Mouse (Mus musculus) intestine, embryonic 15.5 days (tissue): Measurements from ENCODE around the gene Stxbp3. TPM values are rescaled to one million over a fixed set of nuclear protein-coding genes. Genes with fewer than 3 reads are reported as not detected.
"Not testable (repeated sequence)": the region's sequence is repeated elsewhere in the genome, so short reads cannot be mapped to it uniquely, and the experiment has no call there.

Source experiments
- ATAC-seq: fragments of 200-750 bp; cut with Nextera tagmentation; 2 replicates; pipeline ENCODE4 v1.8.0; 2017; ENCODE audit warnings: moderate TSS enrichment, moderate library complexity
- H3K27ac ChIP-seq: fragments of 300-500 bp; sonication (generic); 2 replicates; pipeline ENCODE4 v1.5.1; 2015; ENCODE audit warnings: mild to moderate bottlenecking, inconsistent platforms
- H3K27me3 ChIP-seq: fragments of 300-500 bp; sonication (generic); replicated peaks from 2 replicates; pipeline ENCODE4 v1.6.1; 2015; ENCODE audit warnings: inconsistent platforms
- H3K36me3 ChIP-seq: fragments of 300-500 bp; sonication (generic); 2 replicates; pipeline ENCODE4 v1.6.1; 2015; ENCODE audit warnings: inconsistent platforms
- H3K4me1 ChIP-seq: fragments of 300-500 bp; sonication (generic); replicated peaks from 2 replicates; pipeline ENCODE4 v1.6.1; 2015; ENCODE audit warnings: inconsistent platforms
- H3K4me2 ChIP-seq: fragments of 300-500 bp; sonication (generic); replicated peaks from 2 replicates; pipeline ENCODE4 v1.6.1; 2015; ENCODE audit warnings: mild to moderate bottlenecking, inconsistent platforms
- H3K4me3 ChIP-seq: fragments of 300-500 bp; sonication (generic); replicated peaks from 2 replicates; pipeline ENCODE4 v1.5.1; 2015; ENCODE audit warnings: inconsistent platforms
- H3K9ac ChIP-seq: fragments of 300-500 bp; sonication (generic); 2 replicates; pipeline ENCODE4 v1.6.1; 2015; ENCODE audit warnings: inconsistent platforms
- H3K9me3 ChIP-seq: fragments of 300-500 bp; sonication (generic); 2 replicates; pipeline ENCODE4 v1.6.1; 2016; ENCODE audit warnings: inconsistent platforms
- WGBS: fragments of 180-500 bp; shearing (Covaris S2); methylation state at CpG from one replicate; pipeline ENCODE4 v1.1.7; 2015; 5-methylcytosine and 5-hydroxymethylcytosine counted together
- polyA plus RNA-seq: library from polyadenylated mRNA; unstranded; fragments of >200 nt; fragmentation: Nextera tagmentation; extraction: Ambion mirVana; gene quantifications from 2 replicates; pipeline ENCODE4 v1.2.1, GENCODE M21; 2015

Stxbp3 gene
- polyA plus RNA-seq, 1 experiment from 2014 or later: 46.0 TPM

DNA sequence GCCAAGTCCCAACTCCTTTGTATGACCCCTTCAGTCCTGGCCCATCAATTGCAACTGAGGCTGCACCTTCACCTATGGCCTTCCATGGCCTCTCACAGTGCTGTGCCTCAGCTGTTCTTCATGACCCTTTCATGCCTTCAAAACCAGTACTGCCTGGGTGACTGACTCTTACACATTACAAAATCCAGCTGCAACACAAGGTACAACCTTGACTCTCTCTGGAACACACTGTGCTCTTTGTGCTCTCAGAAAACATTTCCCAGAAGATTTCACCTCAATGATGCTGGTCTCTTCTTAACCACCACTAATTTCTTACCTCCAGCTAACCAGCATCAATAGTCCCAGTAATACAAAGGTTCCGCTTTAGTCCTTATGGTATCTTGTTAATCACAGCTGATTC is 6.6 kb downstream of the Stxbp3 start:
- not testable (repeated sequence) for H3K9me3 ChIP-seq, H3K4me3 ChIP-seq, H3K4me2 ChIP-seq, H3K27me3 ChIP-seq, H3K27ac ChIP-seq, ATAC-seq, H3K9ac ChIP-seq, H3K36me3 ChIP-seq
- WGBS: 91% methylated on average over 1 of the region's 1 CpGs
- peaks cover 14% of the 10 kb centered on the region; the same call in 1 of the 2 replicates for H3K4me1 ChIP-seq

- no peak overlapping the region for H3K9ac ChIP-seq
- 92% methylated on average over 6 of the region's 6 CpGs for WGBS
- no peak overlapping the region for H3K4me2 ChIP-seq
- 0 out of 2 replicates have a peak, but pooled peaks cover 2% of the 10 kb centered on the region for H3K36me3 ChIP-seq
- H3K4me3 ChIP-seq: no peak overlapping the region
- ATAC-seq: no peak
- no peaks in the 10 kb centered on the region for H3K27me3 ChIP-seq
- H3K4me1 ChIP-seq: 0 out of 2 replicates have a peak, but pooled peaks cover 2% of the 10 kb centered on the region
- no peaks in the 10 kb centered on the region for H3K9me3 ChIP-seq
- H3K27ac ChIP-seq: no peak overlapping the region
These were observed 8.6 kb downstream of the Stxbp3 start for GRCm38 (mm10) chr3:108831750-108832149.

- 77% methylated on average over 11 of the region's 11 CpGs for WGBS
- ATAC-seq: peak; percentile 93
- H3K9ac ChIP-seq: no peak overlapping the region
- no peak overlapping the region for H3K27ac ChIP-seq
- H3K27me3 ChIP-seq: no peaks in the 10 kb centered on the region
- H3K9me3 ChIP-seq: no peaks in the 10 kb centered on the region
- H3K4me1 ChIP-seq: 0 out of 2 replicates have a peak, but pooled peaks cover 2% of the 10 kb centered on the region
- no peak overlapping the region for H3K4me3 ChIP-seq
- H3K4me2 ChIP-seq: no peak overlapping the region
- 0 out of 2 replicates have a peak, but pooled peaks cover 4% of the 10 kb centered on the region for H3K36me3 ChIP-seq
These were observed 9.8 kb downstream of the Stxbp3 start for GRCm38 (mm10) chr3:108830493-108830892.

DNA sequence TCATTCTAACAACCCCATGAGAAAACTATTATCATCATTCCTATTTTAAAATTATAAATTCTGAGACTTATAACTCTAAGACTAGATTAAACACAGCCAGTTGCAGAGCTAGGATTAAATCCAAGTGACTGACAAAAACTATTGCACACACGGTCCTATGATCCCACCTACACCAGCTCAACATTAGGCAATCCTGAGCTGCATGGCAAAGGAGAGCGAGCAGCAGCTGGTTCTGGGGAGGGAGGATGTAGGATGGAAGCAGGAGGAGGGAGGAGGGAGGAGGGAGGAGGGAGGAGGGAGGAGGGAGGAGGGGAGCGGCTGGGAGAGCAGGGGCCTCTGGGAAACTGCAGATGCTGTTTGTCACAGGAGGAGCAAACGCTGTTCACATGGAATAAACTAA is 24.7 kb downstream of the Stxbp3 start:
- H3K27ac ChIP-seq: no peak overlapping the region
- peaks cover 8% of the 10 kb centered on the region; the same call in 1 of the 2 replicates for H3K36me3 ChIP-seq
- H3K4me1 ChIP-seq: no peaks in the 10 kb centered on the region
- no peak overlapping the region for H3K9ac ChIP-seq
- H3K4me2 ChIP-seq: no peak overlapping the region
- H3K9me3 ChIP-seq: no peaks in the 10 kb centered on the region
- WGBS: 67% methylated on average over 4 of the region's 4 CpGs
- H3K4me3 ChIP-seq: no peak overlapping the region
- ATAC-seq: no peak
- no peaks in the 10 kb centered on the region for H3K27me3 ChIP-seq

DNA sequence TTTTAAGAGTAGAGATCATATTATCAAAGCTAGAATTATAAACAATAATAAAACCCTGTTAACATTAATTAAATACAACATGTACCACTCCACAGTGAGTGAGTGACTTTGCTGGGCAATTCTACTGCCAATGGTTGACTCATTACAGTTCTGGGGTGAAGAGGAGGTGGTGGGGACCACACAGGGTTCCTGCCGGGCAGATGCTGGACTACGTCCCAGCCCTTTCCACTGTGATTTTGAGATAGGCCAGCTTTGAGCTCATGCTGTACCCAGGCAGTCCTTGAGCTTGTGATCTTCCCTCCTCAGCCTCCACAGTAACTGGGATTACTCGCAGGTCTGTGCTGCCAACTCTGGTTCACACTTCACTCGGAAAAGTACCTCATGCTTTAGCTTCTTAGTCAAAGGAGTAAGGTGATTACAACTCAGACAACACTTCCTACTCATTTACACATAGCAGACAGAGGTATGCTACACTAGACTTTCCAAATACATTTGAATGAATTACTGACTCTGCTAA is 29.5 kb downstream of the Stxbp3 start:
- no peaks in the 10 kb centered on the region for H3K9me3 ChIP-seq
- no peak overlapping the region for H3K4me3 ChIP-seq
- WGBS: 78% methylated on average over 4 of the region's 4 CpGs
- no peaks in the 10 kb centered on the region for H3K27me3 ChIP-seq
- H3K27ac ChIP-seq: no peak overlapping the region
- H3K9ac ChIP-seq: no peak overlapping the region
- H3K36me3 ChIP-seq: peaks cover 8% of the 10 kb centered on the region; the same call in 1 of the 2 replicates
- ATAC-seq: no peak
- no peaks in the 10 kb centered on the region for H3K4me1 ChIP-seq
- H3K4me2 ChIP-seq: no peak overlapping the region

DNA sequence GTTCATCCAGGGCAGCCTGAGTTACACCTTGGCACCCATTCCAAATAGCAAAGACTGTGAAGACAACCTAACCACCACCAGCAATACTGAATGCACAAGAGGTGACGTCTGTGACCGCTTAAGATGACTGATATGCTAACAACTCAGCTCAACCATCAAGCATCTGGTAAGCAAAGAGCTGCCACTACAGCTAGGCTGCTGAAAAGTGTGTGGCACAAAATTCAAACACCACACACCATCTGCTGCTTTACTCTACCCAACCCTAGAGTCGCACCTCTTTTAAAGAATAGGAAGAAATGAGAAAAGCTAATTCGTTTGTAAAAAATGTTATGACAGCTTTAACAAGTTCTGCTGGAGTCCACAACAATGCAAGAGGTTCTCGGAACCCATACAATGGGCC is 34.7 kb downstream of the Stxbp3 start:
- H3K4me2 ChIP-seq: no peak overlapping the region
- H3K9ac ChIP-seq: no peak overlapping the region
- no peaks in the 10 kb centered on the region for H3K27me3 ChIP-seq
- ATAC-seq: no peak
- H3K36me3 ChIP-seq: peaks cover 24% of the 10 kb centered on the region
- H3K4me3 ChIP-seq: no peak overlapping the region
- no peak overlapping the region for H3K27ac ChIP-seq
- 87% methylated on average over 5 of the region's 5 CpGs for WGBS
- no peaks in the 10 kb centered on the region for H3K9me3 ChIP-seq
- no peaks in the 10 kb centered on the region for H3K4me1 ChIP-seq

DNA sequence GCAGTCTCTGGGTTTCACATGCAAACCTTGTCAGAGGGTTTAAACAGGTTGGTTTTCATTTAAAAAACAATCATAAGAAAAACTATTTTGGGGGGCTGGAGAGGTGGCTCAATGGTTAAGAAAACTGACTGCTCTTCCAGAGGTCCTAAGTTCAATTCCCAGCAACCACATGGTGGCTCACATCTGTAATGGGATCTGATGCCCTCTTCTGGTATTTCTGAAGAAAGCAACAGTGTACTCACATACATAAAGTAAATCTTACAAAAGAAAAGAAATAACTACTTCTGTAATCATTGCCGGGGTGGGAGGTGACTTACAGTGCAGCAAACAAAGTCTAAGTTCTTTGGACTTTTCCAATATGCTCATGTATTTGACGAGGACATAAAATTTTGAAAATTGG is 42.0 kb downstream of the Stxbp3 start:
- no peaks in the 10 kb centered on the region for H3K4me1 ChIP-seq
- no peak overlapping the region for H3K4me2 ChIP-seq
- no peak for ATAC-seq
- no peaks in the 10 kb centered on the region for H3K9me3 ChIP-seq
- 86% methylated on average over 2 of the region's 2 CpGs for WGBS
- peaks cover 31% of the 10 kb centered on the region for H3K36me3 ChIP-seq
- no peak overlapping the region for H3K4me3 ChIP-seq
- no peak overlapping the region for H3K9ac ChIP-seq
- H3K27ac ChIP-seq: no peak overlapping the region
- no peaks in the 10 kb centered on the region for H3K27me3 ChIP-seq

GRCm38 (mm10) chr3:108797723-108798122 is 42.6 kb downstream of the Stxbp3 start:
- ATAC-seq: no peak
- Histone ChIP-seq H3K36me3 (peaks cover 25% of the 10 kb centered on the region), H3K9ac (no peak overlapping the region), H3K27ac (no peak overlapping the region), H3K4me1 (no peaks in the 10 kb centered on the region), H3K4me2 (no peak overlapping the region), H3K4me3 (no peak overlapping the region), H3K9me3 (no peaks in the 10 kb centered on the region), H3K27me3 (no peaks in the 10 kb centered on the region)
- 87% methylated on average over 6 of the region's 6 CpGs for WGBS

GRCm38 (mm10) chr3:108796386-108796785 is 43.9 kb downstream of the Stxbp3 start:
- Histone ChIP-seq H3K4me3 (no peak overlapping the region), H3K36me3 (peaks cover 19% of the 10 kb centered on the region)
- WGBS: 87% methylated on average over 4 of the region's 4 CpGs

GRCm38 (mm10) chr3:108795554-108796299 is 44.6 kb downstream of the Stxbp3 start:
- H3K4me1 ChIP-seq: no peaks in the 10 kb centered on the region
- no peak overlapping the region for H3K4me3 ChIP-seq
- no peak for ATAC-seq
- no peak overlapping the region for H3K27ac ChIP-seq
- H3K4me2 ChIP-seq: no peak overlapping the region
- H3K9me3 ChIP-seq: no peaks in the 10 kb centered on the region
- no peaks in the 10 kb centered on the region for H3K27me3 ChIP-seq
- 83% methylated on average over 7 of the region's 7 CpGs for WGBS
- H3K9ac ChIP-seq: no peak overlapping the region
- peaks cover 18% of the 10 kb centered on the region; the same call in 1 of the 2 replicates for H3K36me3 ChIP-seq

More at GRCm38 (mm10) chr3:108796386-108796785, 43.9 kb downstream of the Stxbp3 start:
- Histone ChIP-seq H3K27me3 (no peaks in the 10 kb centered on the region), H3K9me3 (no peaks in the 10 kb centered on the region), H3K4me2 (no peak overlapping the region), H3K9ac (no peak overlapping the region), H3K4me1 (no peaks in the 10 kb centered on the region), H3K27ac (no peak overlapping the region)
- no peak for ATAC-seq

GRCm38 (mm10) chr3:108794780-108795179 is 45.5 kb downstream of the Stxbp3 start:
- H3K9ac ChIP-seq: no peak overlapping the region
- no peak overlapping the region for H3K27ac ChIP-seq
- no peak overlapping the region for H3K4me3 ChIP-seq
- H3K36me3 ChIP-seq: peaks cover 18% of the 10 kb centered on the region; the same call in 1 of the 2 replicates
- no peaks in the 10 kb centered on the region for H3K4me1 ChIP-seq
- 93% methylated on average over 9 of the region's 9 CpGs for WGBS
- ATAC-seq: no peak
- no peak overlapping the region for H3K4me2 ChIP-seq
- no peaks in the 10 kb centered on the region for H3K27me3 ChIP-seq
- no peaks in the 10 kb centered on the region for H3K9me3 ChIP-seq

GRCm38 (mm10) chr3:108792420-108792819 is 47.9 kb downstream of the Stxbp3 start:
- Histone ChIP-seq H3K9ac (no peak overlapping the region), H3K27ac (no peak overlapping the region), H3K4me2 (no peak overlapping the region), H3K27me3 (no peaks in the 10 kb centered on the region), H3K4me1 (no peaks in the 10 kb centered on the region), H3K4me3 (no peak overlapping the region), H3K9me3 (no peaks in the 10 kb centered on the region), H3K36me3 (peaks cover 10% of the 10 kb centered on the region; the same call in 1 of the 2 replicates)
- ATAC-seq: no peak
